Mouse (Mus musculus) stomach, postnatal 0 days (tissue): ENCODE results near the gene Gm45261. TPM values are rescaled to one million over a fixed set of nuclear protein-coding genes. Genes with fewer than 3 reads are reported as not detected.

ENCODE experiments used
- ATAC-seq: fragments of 200-750 bp; cut with Nextera tagmentation; 2 replicates; pipeline ENCODE4 v1.8.0; 2017; ENCODE audit not compliant: low FRiP score, low TSS enrichment
- DNase-seq: peaks from one replicate; pipeline ENCODE4 v3.0.0-alpha.2; 2016; ENCODE audit warnings: low spot score
- H3K27ac ChIP-seq: fragments of 300-500 bp; sonication (generic); replicated peaks from 2 replicates; pipeline ENCODE4 v1.5.1; 2014; ENCODE audit warnings: mild to moderate bottlenecking, control low read depth
- H3K27me3 ChIP-seq: fragments of 300-500 bp; sonication (generic); 2 replicates; pipeline ENCODE4 v1.6.1; 2014; ENCODE audit warnings: low read length; ENCODE audit not compliant: control insufficient read depth, insufficient read depth
- H3K36me3 ChIP-seq: fragments of 300-500 bp; sonication (generic); 2 replicates; pipeline ENCODE4 v1.6.1; 2014; ENCODE audit warnings: low read length, mixed read lengths; ENCODE audit not compliant: control insufficient read depth, insufficient read depth
- H3K4me1 ChIP-seq: fragments of 300-500 bp; sonication (generic); replicated peaks from 2 replicates; pipeline ENCODE4 v1.6.1; 2014; ENCODE audit warnings: antibody characterized with exemption; ENCODE audit not compliant: control insufficient read depth, insufficient read depth
- H3K4me2 ChIP-seq: fragments of 300-500 bp; sonication (generic); replicated peaks from 2 replicates; pipeline ENCODE4 v1.6.1; 2014; ENCODE audit warnings: low read depth, mild to moderate bottlenecking, control low read depth, moderate library complexity
- H3K4me3 ChIP-seq: fragments of 300-500 bp; sonication (generic); 2 replicates; pipeline ENCODE4 v1.5.1; 2014; ENCODE audit warnings: low read depth, low read length, control low read depth
- H3K9ac ChIP-seq: fragments of 300-500 bp; sonication (generic); 2 replicates; pipeline ENCODE4 v1.6.1; 2014; ENCODE audit warnings: mild to moderate bottlenecking, low read length, control low read depth, mixed read lengths
- H3K9me3 ChIP-seq: fragments of 300-500 bp; sonication (generic); 2 replicates; pipeline ENCODE4 v1.6.1; 2016; ENCODE audit warnings: low read length; ENCODE audit not compliant: control insufficient read depth
- CTCF ChIP-seq: IDR thresholded peaks from 2 replicates; pipeline ENCODE4 v1.5.1; 2016; ENCODE audit warnings: antibody characterized with exemption, low read depth, mild to moderate bottlenecking, moderate library complexity
- EP300 ChIP-seq: optimal IDR thresholded peaks from 2 replicates; pipeline ENCODE3; 2016; ENCODE audit warnings: antibody characterized with exemption
- WGBS: fragments of 180-500 bp; shearing (Covaris S2); extraction: QIAGEN DNeasy Blood & Tissue Kit; methylation state at CpG from one replicate; pipeline ENCODE4 v1.1.7; 2014; 5-methylcytosine and 5-hydroxymethylcytosine counted together
- polyA plus RNA-seq: library from polyadenylated mRNA; unstranded; fragments of >200 nt; fragmentation: Nextera tagmentation; extraction: Ambion mirVana; gene quantifications from 2 replicates; pipeline ENCODE4 v1.2.1, GENCODE M21; 2015

Gm45261 gene
- polyA plus RNA-seq, 1 experiment from 2014 or later = not detected

- Histone ChIP-seq H3K27me3 (no peaks in the 10 kb centered on the region), H3K27ac (no peak overlapping the region), H3K9me3 (no peaks in the 10 kb centered on the region), H3K36me3 (no peaks in the 10 kb centered on the region), H3K4me1 (no peaks in the 10 kb centered on the region), H3K4me3 (no peak overlapping the region), H3K4me2 (no peak overlapping the region), H3K9ac (no peak overlapping the region)
- peak; percentile 53 for DNase-seq
- TF ChIP-seq EP300 (no peak), CTCF (peak; percentile 81)
- WGBS = 15% methylated on average over 3 of the region's 3 CpGs
- ATAC-seq = no peak
Measured at GRCm38 (mm10) chr1:80408586-80408985, 52.7 kb downstream of the Gm45261 start.

DNA sequence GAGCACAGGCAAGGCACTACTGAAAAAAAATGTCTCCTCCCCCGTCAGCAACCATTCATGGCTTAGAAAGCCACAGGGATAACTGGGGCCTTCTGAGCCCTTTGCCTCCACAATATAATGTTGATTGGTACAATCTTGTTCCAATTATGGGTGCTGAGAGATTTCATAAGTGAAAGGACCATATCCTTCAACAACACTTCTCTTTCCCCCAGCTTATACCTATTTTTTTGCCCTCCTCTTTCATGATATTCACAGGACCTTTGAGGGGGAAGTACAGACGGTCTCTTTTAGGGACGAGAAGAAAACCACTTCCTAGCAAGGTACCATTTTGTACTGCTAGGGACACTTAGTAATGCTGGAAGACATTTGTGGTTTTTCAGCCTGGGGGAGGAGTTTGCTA is 57.1 kb downstream of the Gm45261 start:
- H3K27me3 ChIP-seq = no peaks in the 10 kb centered on the region
- DNase-seq (no peak), ATAC-seq (no peak)
- no peak overlapping the region for H3K27ac ChIP-seq
- H3K9ac ChIP-seq = no peak overlapping the region
- TF ChIP-seq CTCF = no peak
- TF ChIP-seq EP300 = no peak
- H3K9me3 ChIP-seq = no peaks in the 10 kb centered on the region
- H3K4me2 ChIP-seq = no peak overlapping the region
- no peaks in the 10 kb centered on the region for H3K36me3 ChIP-seq
- H3K4me1 ChIP-seq = no peaks in the 10 kb centered on the region
- WGBS = 78% methylated on average over 3 of the region's 3 CpGs
- H3K4me3 ChIP-seq = no peak overlapping the region

GRCm38 (mm10) chr1:80403366-80403893 is 57.8 kb downstream of the Gm45261 start:
- ATAC-seq (no peak), DNase-seq (no peak)
- no peaks in the 10 kb centered on the region for H3K36me3 ChIP-seq
- H3K9ac ChIP-seq = no peak overlapping the region
- no peaks in the 10 kb centered on the region for H3K9me3 ChIP-seq
- no peaks in the 10 kb centered on the region for H3K27me3 ChIP-seq
- TF ChIP-seq EP300 = no peak
- whole genome bisulfite sequencing = 60% methylated on average over 3 of the region's 3 CpGs
- H3K27ac ChIP-seq = no peak overlapping the region
- H3K4me1 ChIP-seq = no peaks in the 10 kb centered on the region
- H3K4me2 ChIP-seq = no peak overlapping the region
- H3K4me3 ChIP-seq = no peak overlapping the region

- WGBS = 87% methylated on average over 1 of the region's 1 CpGs
- TF ChIP-seq CTCF (no peak), EP300 (no peak)
Measured at GRCm38 (mm10) chr1:80401961-80402360, 59.3 kb downstream of the Gm45261 start.

More at GRCm38 (mm10) chr1:80401961-80402360, 59.3 kb downstream of the Gm45261 start:
- Histone ChIP-seq H3K27me3 (no peaks in the 10 kb centered on the region), H3K9me3 (no peaks in the 10 kb centered on the region), H3K36me3 (no peaks in the 10 kb centered on the region), H3K9ac (no peak overlapping the region), H3K27ac (no peak overlapping the region), H3K4me1 (no peaks in the 10 kb centered on the region), H3K4me2 (no peak overlapping the region), H3K4me3 (no peak overlapping the region)
- DNase-seq (no peak), ATAC-seq (no peak)

Other genes with a start within 250 kb of the Gm45261 start
- 0.29 and 0.30 TPM in 2 replicates for gene Fam124b, start 243.0 kb downstream of the Gm45261 start, polyA plus RNA-seq
- gene Cul3, start 121.0 kb downstream of the Gm45261 start, polyA plus RNA-seq = 23.7 and 26.5 TPM in 2 replicates